Comparison of ENCODE assay signal across 20 mouse cellular contexts in the genomic region with DNA sequence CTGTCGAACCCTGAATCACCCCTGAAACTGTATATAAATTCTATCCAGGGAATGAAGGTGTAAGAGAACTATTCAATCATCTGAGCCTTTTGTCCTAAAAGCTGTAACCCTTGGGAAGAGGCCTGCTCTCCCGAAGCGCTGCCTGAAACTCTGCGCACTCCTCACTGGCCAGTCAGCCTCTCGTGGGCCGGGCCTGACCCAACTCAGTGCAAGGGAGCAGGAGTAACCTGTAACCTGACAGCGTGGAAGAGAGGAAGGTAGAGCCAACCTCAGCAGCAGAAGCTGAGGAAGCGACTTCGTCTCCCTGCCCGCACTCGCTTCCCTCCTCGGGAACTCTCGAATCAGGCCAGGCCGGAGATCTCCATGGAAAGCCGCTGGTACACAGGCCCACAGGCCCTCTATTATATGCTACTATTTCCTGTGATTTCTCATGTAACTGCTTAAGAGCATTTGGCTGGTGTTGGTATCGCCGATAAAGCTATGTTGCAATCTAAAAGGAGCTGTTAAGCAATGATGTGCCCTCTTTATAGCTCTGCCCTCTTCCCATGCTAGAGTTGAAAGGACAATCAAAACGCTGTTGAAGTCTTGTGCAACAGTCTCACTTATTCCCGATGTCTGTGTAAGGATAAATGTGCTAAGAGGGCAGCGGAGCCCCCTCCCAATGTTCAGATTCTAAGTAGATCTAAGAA. TPM values are rescaled to one million over a fixed set of nuclear protein-coding genes. Genes with fewer than 3 reads are reported as not detected.
A peak's percentile ranks its signal among the peaks of the same experiment; 100 is the strongest.
DNase-seq lines count a peak whose midpoint lies in the region; ATAC-seq and TF ChIP-seq lines count a peak whose summit lies in the region.
"Had no signal": no experiment of that assay in that cellular context is flagged by ENCODE, and none has a peak within 500 bp of the region (broad histone marks: within the 10 kb centered on the region; RNA-seq: fewer than 3 reads in every experiment).

No protein-coding gene starts in this region.

- H3K9me3 ChIP-seq in intestine, embryonic 16.5 days (ENCODE audit: control insufficient read depth, low read length), result no peaks in the 10 kb centered on the region
- H3K9me3 ChIP-seq in forebrain, postnatal 0 days (ENCODE audit: low read length), result no peaks in the 10 kb centered on the region
- H3K9me3 ChIP-seq: embryonic facial prominence, embryonic 12.5 days; limb, embryonic 12.5 days; midbrain, embryonic 15.5 days; neural tube, embryonic 15.5 days had no signal

- TF ChIP-seq CTCF in lung, adult 2 months (IDR thresholded peaks at IDR 0.05; ENCODE audit: insufficient read depth, low read length), result no peak
- no peak for TF ChIP-seq CTCF in forebrain, postnatal 0 days (IDR thresholded peaks at IDR 0.05; ENCODE audit: low read depth)

- no peak overlapping the region for H3K27ac ChIP-seq in intestine, embryonic 16.5 days (ENCODE audit: low read length)
- H3K27ac ChIP-seq in forebrain, postnatal 0 days (ENCODE audit: low read depth, low read length), result no peak overlapping the region
- H3K27ac ChIP-seq: embryonic facial prominence, embryonic 12.5 days; heart, adult 2 months; hindbrain, postnatal 0 days; limb, embryonic 12.5 days; liver, embryonic 14.5 days; midbrain, embryonic 15.5 days; neural tube, embryonic 15.5 days had no signal

- WGBS in lung, adult 2 months, result 74% methylated on average over 20 of the region's 20 CpGs
- 86% methylated on average over 20 of the region's 20 CpGs for WGBS in intestine, embryonic 16.5 days
- 85% methylated on average over 20 of the region's 20 CpGs for WGBS in forebrain, postnatal 0 days

- H3K4me3 ChIP-seq in lung, adult 2 months (replicated peaks; ENCODE audit: extremely low read depth, low read depth, low read length), result no peak overlapping the region
- no peak overlapping the region for H3K4me3 ChIP-seq in intestine, embryonic 16.5 days (ENCODE audit: low read length)
- H3K4me3 ChIP-seq in forebrain, postnatal 0 days (ENCODE audit: low read depth, low read length), result no peak overlapping the region
- H3K4me3 ChIP-seq: embryonic facial prominence, embryonic 12.5 days; erythroblast, embryonic 14.5 days; heart, adult 2 months; limb, embryonic 12.5 days; midbrain, embryonic 15.5 days; neural tube, embryonic 15.5 days had no signal

- TF ChIP-seq POLR2A in lung, adult 2 months (IDR thresholded peaks at IDR 0.05; ENCODE audit: borderline replicate concordance, extremely low read depth, low read depth, low read length), result no peak

- no peaks in the 10 kb centered on the region for H3K27me3 ChIP-seq in intestine, embryonic 16.5 days (replicated peaks; ENCODE audit: control insufficient read depth, insufficient read depth, low read length)
- no peaks in the 10 kb centered on the region for H3K27me3 ChIP-seq in forebrain, postnatal 0 days (ENCODE audit: insufficient read depth, low read length)
- H3K27me3 ChIP-seq: embryonic facial prominence, embryonic 12.5 days; limb, embryonic 12.5 days; midbrain, embryonic 15.5 days; neural tube, embryonic 15.5 days had no signal

- no peak overlapping the region for H3K4me2 ChIP-seq in intestine, embryonic 16.5 days (ENCODE audit: low read depth, low read length)
- H3K4me2 ChIP-seq in forebrain, postnatal 0 days (ENCODE audit: low read depth), result no peak overlapping the region
- H3K4me2 ChIP-seq: embryonic facial prominence, embryonic 12.5 days; limb, embryonic 12.5 days; midbrain, embryonic 15.5 days; neural tube, embryonic 15.5 days had no signal

- no peak overlapping the region for H3K9ac ChIP-seq in intestine, embryonic 16.5 days (ENCODE audit: low read depth, low read length)
- no peak overlapping the region for H3K9ac ChIP-seq in forebrain, postnatal 0 days
- H3K9ac ChIP-seq: embryonic facial prominence, embryonic 12.5 days; limb, embryonic 12.5 days; liver, embryonic 14.5 days; midbrain, embryonic 15.5 days; neural tube, embryonic 15.5 days had no signal

- peak; percentile 35 to 66 for DNase-seq in lung, adult 18-20 months
- no peak for DNase-seq in lung, adult 2 months
- DNase-seq in lung, postnatal 14 days, result peak; percentile 10
- no peak for DNase-seq in forebrain, postnatal 0 days
- no peak for DNase-seq in kidney, adult 9 months
- DNase-seq in spleen, adult 12 weeks (ENCODE audit: low spot score), result no peak
- DNase-seq: B cell, adult 2 months; cerebellum, adult 9-11 months; heart, adult 2 months; kidney, adult 8-10 months; spleen, adult 18-20 months; thymus, postnatal 36 days had no signal

- no peaks in the 10 kb centered on the region for H3K36me3 ChIP-seq in intestine, embryonic 16.5 days (ENCODE audit: control insufficient read depth, insufficient read depth, low read length)
- H3K36me3 ChIP-seq in forebrain, postnatal 0 days (ENCODE audit: insufficient read depth), result no peaks in the 10 kb centered on the region
- H3K36me3 ChIP-seq: embryonic facial prominence, embryonic 12.5 days; limb, embryonic 12.5 days; midbrain, embryonic 15.5 days; neural tube, embryonic 15.5 days had no signal

- ATAC-seq in intestine, embryonic 16.5 days, result peak; percentile 84
- no peak for ATAC-seq in forebrain, postnatal 0 days
- ATAC-seq: hindbrain, postnatal 0 days; midbrain, embryonic 15.5 days had no signal

- no peaks in the 10 kb centered on the region; the same call in 1 of the 2 replicates for H3K4me1 ChIP-seq in lung, adult 2 months (ENCODE audit: control insufficient read depth, insufficient read depth, low read length)
- H3K4me1 ChIP-seq in intestine, embryonic 16.5 days (ENCODE audit: control insufficient read depth, insufficient read depth, low read length), result no peaks in the 10 kb centered on the region
- H3K4me1 ChIP-seq in forebrain, postnatal 0 days (ENCODE audit: insufficient read depth), result no peaks in the 10 kb centered on the region
- H3K4me1 ChIP-seq: embryonic facial prominence, embryonic 12.5 days; limb, embryonic 12.5 days; midbrain, embryonic 15.5 days; neural tube, embryonic 15.5 days had no signal

RNA-seq across cellular contexts. Expression of gene Tbc1d4, which starts 60.0 kb away (rescaled TPM):
- 10.4 and 10.6 TPM in 2 replicates for polyA plus RNA-seq in lung, adult 2 months (2012; rRNA removed)
- 6.5 and 8.4 TPM in 2 replicates for polyA plus RNA-seq in intestine, embryonic 16.5 days (2015; fragmentation: Nextera tagmentation; extraction: Ambion mirVana)
- 10.8 and 14.7 TPM in 2 replicates for total RNA-seq in forebrain, postnatal 0 days (2014; rRNA removed)
- polyA plus RNA-seq in forebrain, postnatal 0 days (2015; fragmentation: Nextera tagmentation; extraction: Ambion mirVana), result 5.2 and 6.9 TPM in 2 replicates

Comparison
In these comparisons a context has a peak if more than half of its experiments do, and no peak if none do; other contexts are left out.
1. DNase-seq: peak in lung, adult 18-20 months (2 of 2) and lung, postnatal 14 days (single experiment); none in lung, adult 2 months (single experiment), forebrain, postnatal 0 days (single experiment), kidney, adult 9 months (single experiment) and spleen, adult 12 weeks (single experiment).